Mouse (Mus musculus): ENCODE results near the gene Lrrc75a. TPM values are rescaled to one million over a fixed set of nuclear protein-coding genes. Genes with fewer than 3 reads are reported as not detected.

Lrrc75a gene
- total RNA-seq, 1 experiment from 2014 or later, result 44.9 TPM

DNA sequence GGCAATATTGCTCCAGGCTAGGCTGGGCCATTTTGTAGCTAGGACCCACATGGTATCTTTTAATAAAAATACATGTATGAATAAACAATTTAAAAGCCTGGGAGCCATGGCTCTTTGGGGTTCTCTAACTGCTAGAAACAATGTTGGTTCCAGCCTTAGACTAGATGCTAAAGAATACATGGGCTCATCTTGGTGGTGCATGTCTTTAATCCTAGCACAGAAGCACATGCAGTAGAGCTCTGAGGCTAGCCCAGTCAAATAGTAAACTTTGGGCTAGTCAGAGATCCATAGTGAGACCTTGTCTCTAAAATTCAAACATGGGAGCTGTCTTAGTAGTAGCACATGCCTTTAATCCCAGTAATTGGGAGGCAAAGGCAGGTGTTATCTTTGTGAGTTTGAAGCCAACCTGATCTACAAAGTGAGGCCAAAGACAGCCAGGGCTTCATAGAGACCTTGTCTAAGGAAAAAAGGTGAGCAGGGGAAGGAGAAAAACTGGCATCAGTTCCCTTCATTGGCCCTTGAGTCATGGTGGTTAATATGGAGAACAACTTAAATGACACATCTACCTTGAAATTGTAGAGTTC is 93.3 kb downstream of the Lrrc75a start:
- no peak for DNase-seq

Other genes starting within 250 kb of the Lrrc75a start
- gene Pigl, start 190.1 kb downstream of the Lrrc75a start, total RNA-seq (2021), result 7.9 and 12.0 TPM in 2 replicates
- gene Ncor1, start 190.0 kb downstream of the Lrrc75a start, total RNA-seq (2021), result 241 and 268 TPM in 2 replicates
- gene Cenpv, start 109.3 kb downstream of the Lrrc75a start, total RNA-seq (2021), result 40.0 and 44.4 TPM in 2 replicates
- gene Ubb, start 97.4 kb downstream of the Lrrc75a start, total RNA-seq (2021), result 1,162 and 1,405 TPM in 2 replicates
- 1.6 and 1.9 TPM in 2 replicates for gene Trpv2, start 74.0 kb downstream of the Lrrc75a start, total RNA-seq (2021)
- gene Mmgt2, start 141 bp upstream of the Lrrc75a start, total RNA-seq (2021), result 35.7 and 49.0 TPM in 2 replicates
- 4.4 and 5.4 TPM in 2 replicates for gene Zfp287, start 83.4 kb upstream of the Lrrc75a start, total RNA-seq (2021)
- gene Gm10428, start 104.6 kb upstream of the Lrrc75a start, total RNA-seq (2021), result not detected in 2 replicates
- 2.1 and 2.5 TPM in 2 replicates for gene Zfp286, start 140.9 kb upstream of the Lrrc75a start, total RNA-seq (2021)
- gene Trim16, start 171.7 kb upstream of the Lrrc75a start, total RNA-seq (2021), result 5.9 and 6.4 TPM in 2 replicates
- gene Fbxw10, start 198.5 kb upstream of the Lrrc75a start, total RNA-seq (2021), result 1.1 and 2.4 TPM in 2 replicates
- gene Tvp23b, start 230.9 kb upstream of the Lrrc75a start, total RNA-seq (2021), result 31.4 and 58.5 TPM in 2 replicates

Measured in adrenal gland, postnatal 25 days (tissue).